Mouse (Mus musculus): Measurements from ENCODE around the gene Olfr419. TPM values are rescaled to one million over a fixed set of nuclear protein-coding genes. Genes with fewer than 3 reads are reported as not detected.

The Olfr419 gene
- polyA plus RNA-seq, 1 experiment: not detected

DNA sequence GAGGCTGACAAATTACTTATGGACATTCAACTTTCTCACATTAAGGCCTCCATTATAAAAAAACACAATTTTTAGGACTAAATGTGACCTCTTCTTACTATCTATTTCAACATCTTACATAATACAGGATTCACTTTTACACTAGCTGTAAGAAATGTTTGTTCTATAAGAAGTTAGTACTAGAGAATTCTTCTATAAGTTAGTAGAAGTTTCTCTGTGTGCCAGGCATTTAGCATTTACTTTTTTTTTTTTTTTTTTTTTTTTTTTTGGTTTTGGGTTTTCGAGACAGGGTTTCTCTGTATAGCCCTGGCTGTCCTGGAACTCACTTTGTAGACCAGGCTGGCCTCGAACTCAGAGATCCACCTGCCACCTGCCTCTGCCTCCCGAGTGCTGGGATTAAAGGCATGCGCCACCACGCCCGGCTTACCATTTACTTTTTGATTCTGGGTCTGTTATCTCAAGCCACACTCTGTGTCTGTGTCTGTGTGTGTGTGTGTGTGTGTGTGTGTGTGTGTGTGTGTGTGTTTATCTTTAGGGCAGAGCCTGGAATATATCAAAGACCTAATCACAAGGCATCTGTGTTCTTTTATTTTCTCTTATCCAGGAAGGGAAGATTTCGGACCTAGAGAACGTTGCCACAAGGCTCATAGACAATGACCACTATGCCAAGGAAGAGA lies 35.2 kb downstream of the Olfr419 start:
- H3K4me3 ChIP-seq (replicated peaks; ENCODE audit: control insufficient read depth, low read depth, low read length): no peak overlapping the region
- 72% methylated on average over 8 of the region's 8 CpGs for WGBS
- TF ChIP-seq CTCF (IDR thresholded peaks at IDR 0.05; ENCODE audit: control insufficient read depth, insufficient read depth, low read length) (no peak), POLR2A (IDR thresholded peaks at IDR 0.05; ENCODE audit: borderline replicate concordance, control insufficient read depth, low read depth, low read length) (no peak)

DNA sequence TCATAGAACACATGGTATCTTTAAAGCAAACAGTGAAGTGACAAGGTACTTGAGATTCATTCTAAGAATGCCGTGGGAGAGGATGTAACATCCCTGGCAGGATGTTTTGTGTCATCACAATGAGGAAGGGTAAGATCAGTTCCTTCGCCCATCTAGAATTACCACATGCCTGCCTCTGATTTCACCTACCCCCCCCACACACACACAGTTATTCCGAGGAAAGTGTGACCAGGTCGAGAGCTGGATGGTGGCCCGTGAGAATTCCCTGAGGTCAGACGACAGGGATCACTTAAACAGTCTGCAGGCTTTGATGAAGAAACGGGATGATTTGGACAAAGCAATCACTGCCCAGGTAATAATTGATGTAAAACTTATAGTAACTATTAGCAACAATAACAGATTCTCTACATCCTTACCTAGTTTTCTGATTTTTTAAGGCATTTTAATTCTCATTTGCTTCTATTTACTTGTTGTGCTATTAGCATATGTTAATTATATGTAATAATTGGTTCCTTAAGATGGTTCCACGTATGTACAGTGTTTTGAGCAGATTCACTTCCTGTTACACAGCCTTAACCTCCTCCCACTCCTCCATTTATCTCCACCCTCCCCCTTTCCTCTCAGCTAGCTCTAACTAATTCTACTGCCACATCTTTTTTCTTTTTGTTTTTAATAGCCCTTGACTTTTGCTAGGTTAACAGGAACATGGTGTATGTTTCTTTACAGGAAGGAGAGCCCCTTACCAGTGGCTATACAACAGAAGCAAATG lies 36.4 kb downstream of the Olfr419 start:
- TF ChIP-seq CTCF (IDR thresholded peaks at IDR 0.05; ENCODE audit: control insufficient read depth, insufficient read depth, low read length) (no peak), POLR2A (IDR thresholded peaks at IDR 0.05; ENCODE audit: borderline replicate concordance, control insufficient read depth, low read depth, low read length) (no peak)
- H3K27ac ChIP-seq (ENCODE audit: control insufficient read depth, insufficient read depth, low read depth, low read length, poor library complexity): no peak overlapping the region
- no peaks in the 10 kb centered on the region for H3K4me1 ChIP-seq (ENCODE audit: control insufficient read depth, insufficient read depth, low read length)
- H3K4me3 ChIP-seq (replicated peaks; ENCODE audit: control insufficient read depth, low read depth, low read length): no peak overlapping the region
- WGBS: 78% methylated on average over 8 of the region's 8 CpGs

More for the DNA sequence above, 35.2 kb downstream of the Olfr419 start:
- H3K4me1 ChIP-seq (ENCODE audit: control insufficient read depth, insufficient read depth, low read length): no peaks in the 10 kb centered on the region
- H3K27ac ChIP-seq (ENCODE audit: control insufficient read depth, insufficient read depth, low read depth, low read length, poor library complexity): no peak overlapping the region

DNA sequence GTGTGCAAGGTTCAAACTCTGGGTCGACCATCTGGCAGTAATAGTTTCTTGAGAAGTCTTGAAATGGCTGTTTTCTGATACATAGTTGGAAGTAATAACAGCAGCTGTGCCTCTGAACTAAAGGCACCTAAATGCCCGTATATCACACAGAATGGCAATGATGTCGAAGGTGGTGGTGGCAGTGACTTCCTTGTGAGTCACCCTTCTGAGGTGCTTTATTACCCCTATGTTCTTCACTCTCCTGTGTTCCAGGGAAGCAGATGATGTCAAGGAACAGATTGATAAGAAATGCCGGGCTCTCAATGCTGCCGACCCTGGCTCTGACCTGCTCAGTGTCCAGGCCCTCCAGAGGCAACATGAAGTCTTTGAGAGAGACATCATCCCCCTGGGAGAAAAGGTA lies 39.6 kb downstream of the Olfr419 start:
- TF ChIP-seq POLR2A (IDR thresholded peaks at IDR 0.05; ENCODE audit: borderline replicate concordance, control insufficient read depth, low read depth, low read length) (no peak), CTCF (IDR thresholded peaks at IDR 0.05; ENCODE audit: control insufficient read depth, insufficient read depth, low read length) (no peak)
- WGBS: 76% methylated on average over 5 of the region's 5 CpGs
- no peaks in the 10 kb centered on the region for H3K4me1 ChIP-seq (ENCODE audit: control insufficient read depth, insufficient read depth, low read length)
- no peak overlapping the region for H3K27ac ChIP-seq (ENCODE audit: control insufficient read depth, insufficient read depth, low read depth, low read length, poor library complexity)
- no peak overlapping the region for H3K4me3 ChIP-seq (replicated peaks; ENCODE audit: control insufficient read depth, low read depth, low read length)

GRCm38 (mm10) chr1:174204699-174205098 lies 47.2 kb downstream of the Olfr419 start:
- TF ChIP-seq CTCF (IDR thresholded peaks at IDR 0.05; ENCODE audit: control insufficient read depth, insufficient read depth, low read length) (no peak), POLR2A (IDR thresholded peaks at IDR 0.05; ENCODE audit: borderline replicate concordance, control insufficient read depth, low read depth, low read length) (no peak)
- H3K4me3 ChIP-seq (replicated peaks; ENCODE audit: control insufficient read depth, low read depth, low read length): no peak overlapping the region
- H3K27ac ChIP-seq (ENCODE audit: control insufficient read depth, insufficient read depth, low read depth, low read length, poor library complexity): no peak overlapping the region
- no peaks in the 10 kb centered on the region for H3K4me1 ChIP-seq (ENCODE audit: control insufficient read depth, insufficient read depth, low read length)
- 30% methylated on average over 7 of the region's 7 CpGs for WGBS

Other genes with a start within 250 kb of the Olfr419 start
- 1.1 and 1.4 TPM in 2 replicates for gene Ifi205, start 220.3 kb downstream of the Olfr419 start, polyA plus RNA-seq (2011; ENCODE audit: insufficient read depth, insufficient read length, low replicate concordance, missing spikeins)
- not detected in 2 replicates for gene Olfr433, start 211.4 kb downstream of the Olfr419 start, polyA plus RNA-seq (2011; ENCODE audit: insufficient read depth, insufficient read length, low replicate concordance, missing spikeins)
- 0.29 TPM in 1 of 2 replicates, not detected in the other for gene Olfr432, start 202.9 kb downstream of the Olfr419 start, polyA plus RNA-seq (2011; ENCODE audit: insufficient read depth, insufficient read length, low replicate concordance, missing spikeins)
- gene Olfr430, start 185.5 kb downstream of the Olfr419 start, polyA plus RNA-seq (2011; ENCODE audit: insufficient read depth, insufficient read length, low replicate concordance, missing spikeins): not detected in 2 replicates
- gene Olfr429, start 167.7 kb downstream of the Olfr419 start, polyA plus RNA-seq (2011; ENCODE audit: insufficient read depth, insufficient read length, low replicate concordance, missing spikeins): not detected in 2 replicates
- not detected in 2 replicates for gene Olfr427, start 155.2 kb downstream of the Olfr419 start, polyA plus RNA-seq (2011; ENCODE audit: insufficient read depth, insufficient read length, low replicate concordance, missing spikeins)
- not detected in 2 replicates for gene Olfr231, start 130.9 kb downstream of the Olfr419 start, polyA plus RNA-seq (2011; ENCODE audit: insufficient read depth, insufficient read length, low replicate concordance, missing spikeins)
- not detected in 2 replicates for gene Olfr424, start 120.5 kb downstream of the Olfr419 start, polyA plus RNA-seq (2011; ENCODE audit: insufficient read depth, insufficient read length, low replicate concordance, missing spikeins)
- gene Olfr420, start 96.4 kb downstream of the Olfr419 start, polyA plus RNA-seq (2011; ENCODE audit: insufficient read depth, insufficient read length, low replicate concordance, missing spikeins): not detected in 2 replicates
- gene Spta1, start 79.3 kb downstream of the Olfr419 start, polyA plus RNA-seq (2011; ENCODE audit: insufficient read depth, insufficient read length, low replicate concordance, missing spikeins): 47.1 and 68.7 TPM in 2 replicates
- gene Mptx1, start 78.5 kb upstream of the Olfr419 start, polyA plus RNA-seq (2011; ENCODE audit: insufficient read depth, insufficient read length, low replicate concordance, missing spikeins): not detected in 2 replicates
- gene Olfr417, start 113.1 kb upstream of the Olfr419 start, polyA plus RNA-seq (2011; ENCODE audit: insufficient read depth, insufficient read length, low replicate concordance, missing spikeins): not detected in 2 replicates
- gene Olfr248, start 139.0 kb upstream of the Olfr419 start, polyA plus RNA-seq (2011; ENCODE audit: insufficient read depth, insufficient read length, low replicate concordance, missing spikeins): not detected in 2 replicates
- not detected in 2 replicates for gene Olfr414, start 172.0 kb upstream of the Olfr419 start, polyA plus RNA-seq (2011; ENCODE audit: insufficient read depth, insufficient read length, low replicate concordance, missing spikeins)
- gene Olfr220, start 190.0 kb upstream of the Olfr419 start, polyA plus RNA-seq (2011; ENCODE audit: insufficient read depth, insufficient read length, low replicate concordance, missing spikeins): not detected in 2 replicates
- 0.34 and 0.92 TPM in 2 replicates for gene Fmn2, start 249.8 kb upstream of the Olfr419 start, polyA plus RNA-seq (2011; ENCODE audit: insufficient read depth, insufficient read length, low replicate concordance, missing spikeins)

Measured in bone marrow, adult 2 months (tissue).